Comparison of ENCODE assay signal across 9 mouse cellular contexts in genomic region chr1:185364183-185364540, GRCm38 (mm10). TPM values are rescaled to one million over a fixed set of nuclear protein-coding genes. Genes with fewer than 3 reads are reported as not detected.
DNase-seq lines count a peak whose midpoint lies in the region; ATAC-seq and TF ChIP-seq lines count a peak whose summit lies in the region.
"Had no signal": no experiment of that assay in that cellular context is flagged by ENCODE, and none has a peak within 500 bp of the region (broad histone marks: within the 10 kb centered on the region; RNA-seq: fewer than 3 reads in every experiment).

No protein-coding gene starts in this region.

- no peak overlapping the region for H3K9ac ChIP-seq in forebrain, embryonic 16.5 days (replicated peaks; ENCODE audit: low read depth, low read length)
- H3K9ac ChIP-seq in liver, embryonic 14.5 days (replicated peaks): peak overlapping the region; percentile 97

- peak overlapping the region; percentile 35 for H3ac ChIP-seq in C2C12 (ENCODE audit: control insufficient read depth, insufficient read length, low read depth)

- DNase-seq in embryo, embryonic 10.5 days (ENCODE audit: low spot score): peak; percentile 18
- DNase-seq in embryo, embryonic 9.5 days (ENCODE audit: extremely low spot score): no peak
- DNase-seq in liver, embryonic 14.5 days (ENCODE audit: low read depth in 3 of 3, low spot score in 3 of 3): no peak
- no peak for DNase-seq in urinary bladder, postnatal 25 days (ENCODE audit: low spot score)
- DNase-seq in right cerebral cortex, adult 18-20 months: no peak
- DNase-seq in adrenal gland, postnatal 4 days (ENCODE audit: low spot score in 2 of 2): no peak
- DNase-seq: lung, adult 2 months had no signal

- H3K36me3 ChIP-seq in C2C12 (ENCODE audit: control insufficient read depth, insufficient read depth): peaks cover 2% of the 10 kb centered on the region
- no peaks in the 10 kb centered on the region for H3K36me3 ChIP-seq in forebrain, embryonic 16.5 days (ENCODE audit: control insufficient read depth, insufficient read depth)
- H3K36me3 ChIP-seq in liver, embryonic 14.5 days (replicated peaks; ENCODE audit: control insufficient read depth, insufficient read depth, low read depth): peaks cover 10% of the 10 kb centered on the region

- 35% methylated on average over 6 of the region's 6 CpGs for WGBS in forebrain, embryonic 16.5 days
- 32% methylated on average over 6 of the region's 6 CpGs for whole genome bisulfite sequencing in liver, embryonic 14.5 days (ENCODE audit: insufficient replicate concordance)

- H3K27me3 ChIP-seq in C2C12 (ENCODE audit: control insufficient read depth, insufficient read depth, insufficient read length): no peaks in the 10 kb centered on the region
- no peaks in the 10 kb centered on the region for H3K27me3 ChIP-seq in forebrain, embryonic 16.5 days (replicated peaks; ENCODE audit: control insufficient read depth, insufficient read depth, low read length)
- no peaks in the 10 kb centered on the region for H3K27me3 ChIP-seq in liver, embryonic 14.5 days (ENCODE audit: control insufficient read depth, insufficient read depth, low read length)

- peaks cover 26% of the 10 kb centered on the region for H3K4me1 ChIP-seq in forebrain, embryonic 16.5 days (replicated peaks; ENCODE audit: control insufficient read depth, insufficient read depth, low read length)
- H3K4me1 ChIP-seq in liver, embryonic 14.5 days (replicated peaks; ENCODE audit: control insufficient read depth in 2 of 2, insufficient read depth in 2 of 2, low read length in 1 of 2): peaks cover 10 to 21% of the 10 kb centered on the region in 2 experiments

- peaks cover 45% of the 10 kb centered on the region for H3K79me3 ChIP-seq in C2C12 (ENCODE audit: low read depth)

- H3K4me2 ChIP-seq in forebrain, embryonic 16.5 days (ENCODE audit: low read length): peak overlapping the region; percentile 62
- H3K4me2 ChIP-seq in liver, embryonic 14.5 days (ENCODE audit: low read depth): peak overlapping the region; percentile 96

- no peak for ATAC-seq in forebrain, embryonic 16.5 days
- ATAC-seq in liver, embryonic 14.5 days (ENCODE audit: insufficient read depth): no peak

- no peaks in the 10 kb centered on the region for H3K9me3 ChIP-seq in forebrain, embryonic 16.5 days (ENCODE audit: control insufficient read depth, low read length)
- H3K9me3 ChIP-seq in liver, embryonic 14.5 days (ENCODE audit: control insufficient read depth, low read length): no peaks in the 10 kb centered on the region

- peaks cover 57% of the 10 kb centered on the region for H3K79me2 ChIP-seq in C2C12 (ENCODE audit: control insufficient read depth, insufficient read depth)

- H3K27ac ChIP-seq in forebrain, embryonic 16.5 days (ENCODE audit: low read length): no peak overlapping the region
- peak overlapping the region; percentile 91 for H3K27ac ChIP-seq in liver, embryonic 14.5 days

- no peak for TF ChIP-seq CTCF in C2C12 (IDR thresholded peaks at IDR 0.05; ENCODE audit: control insufficient read depth, insufficient read depth, insufficient read length)
- no peak for TF ChIP-seq CTCF in liver, embryonic 14.5 days (IDR thresholded peaks at IDR 0.05; ENCODE audit: low read depth)

- peak overlapping the region; percentile 93 for H3K4me3 ChIP-seq in C2C12 (ENCODE audit: insufficient read depth, poor library complexity, severe bottlenecking)
- H3K4me3 ChIP-seq in forebrain, embryonic 16.5 days (replicated peaks; ENCODE audit: low read length): peak overlapping the region; percentile 90
- H3K4me3 ChIP-seq in liver, embryonic 14.5 days (ENCODE audit: insufficient read depth in 1 of 2, low read depth in 2 of 2, low read length in 2 of 2): peak overlapping the region; percentile 79 to 95

- TF ChIP-seq EP300 in liver, embryonic 14.5 days (IDR thresholded peaks at IDR 0.05; ENCODE audit: low read depth): no peak

TF ChIP-seq in C2C12, 6 proteins besides CTCF, POLR2A, EP300 and RAD21:
- no peak for TF ChIP-seq CEBPB (IDR thresholded peaks at IDR 0.05; ENCODE audit: low read depth)
- TF ChIP-seq FOSL1 (IDR thresholded peaks at IDR 0.05; ENCODE audit: insufficient read depth, low read length, poor library complexity, severe bottlenecking): no peak
- TF ChIP-seq MYOG (IDR thresholded peaks at IDR 0.05; ENCODE audit: control insufficient read depth, extremely low read depth, insufficient read length): no peak
- no peak for TF ChIP-seq MYOD1 (IDR thresholded peaks at IDR 0.05; ENCODE audit: control insufficient read depth, insufficient read length, low read depth)
- TF ChIP-seq MAX (IDR thresholded peaks at IDR 0.05): no peak
- no peak for TF ChIP-seq USF1 (IDR thresholded peaks at IDR 0.05; ENCODE audit: low read depth)

RNA-seq across cellular contexts. Expression of gene Eprs, which starts 1.3 kb away (rescaled TPM):
- 44.2 TPM for polyA plus RNA-seq in C2C12 (2012; fragmentation: generic; extraction: Trizol)
- 144 and 147 TPM in 2 replicates for polyA plus RNA-seq in forebrain, embryonic 16.5 days (2015; fragmentation: Nextera tagmentation; extraction: Ambion mirVana)
- polyA plus RNA-seq in liver, embryonic 14.5 days (2012; rRNA removed): 12.2 and 22.9 TPM in 2 replicates
- polyA plus RNA-seq in liver, embryonic 14.5 days (2014; fragmentation: Nextera tagmentation; extraction: Ambion mirVana): 79.1 and 83.7 TPM in 2 replicates
- 100 to 1,000 TPM in 1 of 2 experiments, 10 to 100 TPM in 1; 98.2 to 108 TPM for total RNA-seq in adrenal gland, postnatal 4 days (2021)

RNA-seq across cellular contexts. Expression of gene Bpnt1, which starts 32.2 kb away (rescaled TPM):
- 37.2 TPM for polyA plus RNA-seq in C2C12 (2012; fragmentation: generic; extraction: Trizol)
- 33.9 and 43.2 TPM in 2 replicates for polyA plus RNA-seq in forebrain, embryonic 16.5 days (2015; fragmentation: Nextera tagmentation; extraction: Ambion mirVana)
- polyA plus RNA-seq in liver, embryonic 14.5 days (2012; rRNA removed): 9.1 and 11.3 TPM in 2 replicates
- polyA plus RNA-seq in liver, embryonic 14.5 days (2014; fragmentation: Nextera tagmentation; extraction: Ambion mirVana): 4.4 and 5.4 TPM in 2 replicates
- 10 to 100 TPM; 57.3 to 64.4 TPM for total RNA-seq in adrenal gland, postnatal 4 days (2021)

RNA-seq across cellular contexts. Expression of gene Iars2, which starts 35.0 kb away (rescaled TPM):
- polyA plus RNA-seq in C2C12 (2012; fragmentation: generic; extraction: Trizol): 18.4 TPM
- polyA plus RNA-seq in forebrain, embryonic 16.5 days (2015; fragmentation: Nextera tagmentation; extraction: Ambion mirVana): 18.2 and 23.6 TPM in 2 replicates
- 12.3 and 17.6 TPM in 2 replicates for polyA plus RNA-seq in liver, embryonic 14.5 days (2012; rRNA removed)
- 19.1 and 21.9 TPM in 2 replicates for polyA plus RNA-seq in liver, embryonic 14.5 days (2014; fragmentation: Nextera tagmentation; extraction: Ambion mirVana)
- 100 to 1,000 TPM in 1 of 2 experiments, 10 to 100 TPM in 1; 95.2 to 101 TPM for total RNA-seq in adrenal gland, postnatal 4 days (2021)
